Mouse (Mus musculus): Measurements from ENCODE around the gene Gm9747. TPM values are rescaled to one million over a fixed set of nuclear protein-coding genes. Genes with fewer than 3 reads are reported as not detected.

The Gm9747 gene
- polyA plus RNA-seq, 1 experiment from 2014 or later, result 4.0 TPM

DNA sequence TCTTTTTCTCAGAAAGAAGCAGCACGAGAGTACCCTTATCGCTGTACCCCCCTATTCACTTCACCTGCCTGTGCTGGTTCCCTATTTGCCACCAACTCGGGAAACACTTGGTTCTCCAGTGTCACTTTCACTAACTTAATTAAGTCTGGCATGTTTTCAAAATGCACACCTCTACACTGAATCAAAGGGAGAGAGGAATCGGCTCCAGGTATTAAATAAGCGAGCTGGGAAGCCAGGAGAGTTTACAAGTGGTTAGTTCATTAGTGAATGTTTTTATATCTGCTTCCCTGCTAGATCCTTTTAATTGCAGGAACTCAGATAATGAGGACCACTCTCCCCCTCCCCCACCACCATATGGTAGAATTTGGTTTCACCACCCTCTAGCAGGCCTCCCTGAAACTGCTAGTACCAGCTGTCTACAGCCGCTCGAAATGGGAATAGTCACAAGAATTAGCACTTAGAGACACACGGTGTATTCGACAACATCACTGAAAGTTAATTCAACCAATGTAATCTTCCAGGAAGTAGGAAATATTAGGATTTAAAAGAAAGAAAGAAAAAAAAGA lies 28.2 kb downstream of the Gm9747 start:
- ATAC-seq, result no peak
- 58% methylated on average over 9 of the region's 9 CpGs for WGBS (ENCODE audit: insufficient replicate concordance)
- Histone ChIP-seq H3K4me3 (no peak overlapping the region), H3K9me3 (replicated peaks) (no peaks in the 10 kb centered on the region), H3K4me2 (no peak overlapping the region), H3K36me3 (no peaks in the 10 kb centered on the region), H3K4me1 (no peaks in the 10 kb centered on the region), H3K27ac (no peak overlapping the region), H3K9ac (no peak overlapping the region), H3K27me3 (replicated peaks) (no peaks in the 10 kb centered on the region)

DNA sequence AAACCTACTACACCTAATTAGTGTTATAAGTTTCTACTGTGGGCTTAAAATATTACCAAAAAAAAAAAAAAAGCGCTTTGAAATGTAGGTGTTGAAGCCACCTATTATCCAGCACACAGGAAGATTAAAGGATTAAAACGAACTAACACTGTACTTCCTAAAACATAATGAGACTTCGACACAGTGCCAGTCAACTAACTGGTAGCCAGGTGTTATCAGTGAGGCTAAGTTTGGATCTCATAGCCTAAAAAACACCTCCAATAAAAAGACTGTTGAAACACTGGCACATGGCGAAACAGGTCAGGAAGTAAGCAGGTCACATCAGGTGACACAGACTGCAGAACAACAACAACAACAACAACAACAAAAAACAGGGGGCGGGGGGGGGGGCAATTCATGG lies 28.7 kb downstream of the Gm9747 start:
- Histone ChIP-seq H3K9me3 (replicated peaks) (no peaks in the 10 kb centered on the region), H3K9ac (no peak overlapping the region), H3K4me3 (no peak overlapping the region), H3K27me3 (replicated peaks) (no peaks in the 10 kb centered on the region), H3K4me2 (no peak overlapping the region), H3K4me1 (no peaks in the 10 kb centered on the region), H3K36me3 (no peaks in the 10 kb centered on the region), H3K27ac (no peak overlapping the region)
- ATAC-seq, result no peak
- 62% methylated on average over 5 of the region's 5 CpGs for WGBS (ENCODE audit: insufficient replicate concordance)

DNA sequence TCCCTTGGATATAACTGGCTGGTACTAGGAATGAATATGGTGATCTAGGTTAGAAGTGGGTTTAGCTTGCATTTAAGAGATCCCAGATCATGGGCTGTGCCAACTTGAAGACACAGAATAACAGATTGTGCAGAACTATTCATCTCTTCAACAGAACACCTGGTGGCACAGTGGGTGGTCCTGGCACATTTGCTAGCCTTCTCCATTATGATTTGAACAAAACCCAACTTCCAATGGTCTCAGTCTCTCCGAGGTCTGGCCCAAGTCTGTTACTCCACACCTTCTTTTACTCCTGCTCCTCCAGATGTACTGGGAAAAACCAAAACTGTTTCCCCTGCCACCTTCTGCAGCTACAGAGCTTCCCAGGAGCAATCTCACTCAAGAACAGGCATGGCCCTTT lies 29.4 kb downstream of the Gm9747 start:
- H3K36me3 ChIP-seq, result no peaks in the 10 kb centered on the region
- no peaks in the 10 kb centered on the region for H3K4me1 ChIP-seq
- no peak for ATAC-seq
- no peak overlapping the region for H3K4me2 ChIP-seq
- H3K27me3 ChIP-seq (replicated peaks), result no peaks in the 10 kb centered on the region
- WGBS (ENCODE audit: insufficient replicate concordance), result 68% methylated on average over 1 of the region's 1 CpGs
- no peaks in the 10 kb centered on the region for H3K9me3 ChIP-seq (replicated peaks)
- no peak overlapping the region for H3K9ac ChIP-seq
- no peak overlapping the region for H3K4me3 ChIP-seq
- no peak overlapping the region for H3K27ac ChIP-seq

DNA sequence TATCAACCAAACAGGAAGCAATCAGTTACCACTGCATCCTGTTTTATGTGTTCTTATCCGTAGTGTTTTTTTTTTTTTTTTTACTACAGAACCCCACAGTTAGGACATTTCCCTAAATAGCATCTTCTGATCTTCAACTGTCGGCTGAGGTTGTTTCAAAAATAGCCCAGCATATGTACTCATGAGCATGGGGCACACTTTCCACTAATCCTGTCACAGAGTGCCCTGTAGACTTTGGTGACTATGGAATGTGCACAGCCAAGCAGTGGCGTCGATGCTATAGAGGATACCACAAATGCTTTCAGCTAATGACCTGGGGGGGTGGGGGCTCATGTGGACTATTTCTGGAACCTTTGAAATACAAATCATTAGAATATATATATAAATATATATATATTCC lies 34.6 kb downstream of the Gm9747 start:
- peaks cover 5% of the 10 kb centered on the region; the same call in 1 of the 2 replicates for H3K36me3 ChIP-seq
- no peaks in the 10 kb centered on the region for H3K9me3 ChIP-seq (replicated peaks)
- H3K9ac ChIP-seq, result no peak overlapping the region
- H3K4me2 ChIP-seq, result no peak overlapping the region
- no peak overlapping the region for H3K27ac ChIP-seq
- peaks cover 3% of the 10 kb centered on the region; the same call in 1 of the 2 replicates for H3K27me3 ChIP-seq (replicated peaks)
- H3K4me3 ChIP-seq, result no peak overlapping the region
- no peak for ATAC-seq
- no peaks in the 10 kb centered on the region for H3K4me1 ChIP-seq
- 32% methylated on average over 4 of the region's 4 CpGs for WGBS (ENCODE audit: insufficient replicate concordance)

DNA sequence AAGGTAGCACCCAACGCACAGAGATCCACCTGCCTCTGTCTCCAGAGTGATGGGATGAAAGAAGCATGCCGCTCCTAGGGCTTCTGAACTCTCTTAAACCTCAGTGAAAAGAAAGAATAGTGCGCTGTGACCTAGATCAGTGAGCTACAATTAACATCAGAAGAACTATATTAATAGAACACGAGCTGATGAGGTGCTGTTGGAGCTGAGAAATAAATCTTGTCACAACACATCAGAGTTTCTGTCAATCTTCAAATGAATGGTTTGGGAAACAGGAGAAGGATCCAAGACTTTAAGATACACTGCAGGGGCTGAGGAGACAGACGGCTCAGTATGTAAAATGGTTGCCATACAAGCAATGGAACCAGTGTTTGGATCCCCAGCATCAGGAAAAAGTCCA lies 39.3 kb downstream of the Gm9747 start:
- H3K9me3 ChIP-seq (replicated peaks), result no peaks in the 10 kb centered on the region
- H3K9ac ChIP-seq, result no peak overlapping the region
- no peak overlapping the region for H3K4me3 ChIP-seq
- H3K27me3 ChIP-seq (replicated peaks), result peaks cover 3% of the 10 kb centered on the region; the same call in 1 of the 2 replicates
- peaks cover 5% of the 10 kb centered on the region; the same call in 1 of the 2 replicates for H3K36me3 ChIP-seq
- 70% methylated on average over 5 of the region's 5 CpGs for WGBS (ENCODE audit: insufficient replicate concordance)
- no peak for ATAC-seq
- no peaks in the 10 kb centered on the region for H3K4me1 ChIP-seq
- no peak overlapping the region for H3K4me2 ChIP-seq
- no peak overlapping the region for H3K27ac ChIP-seq

DNA sequence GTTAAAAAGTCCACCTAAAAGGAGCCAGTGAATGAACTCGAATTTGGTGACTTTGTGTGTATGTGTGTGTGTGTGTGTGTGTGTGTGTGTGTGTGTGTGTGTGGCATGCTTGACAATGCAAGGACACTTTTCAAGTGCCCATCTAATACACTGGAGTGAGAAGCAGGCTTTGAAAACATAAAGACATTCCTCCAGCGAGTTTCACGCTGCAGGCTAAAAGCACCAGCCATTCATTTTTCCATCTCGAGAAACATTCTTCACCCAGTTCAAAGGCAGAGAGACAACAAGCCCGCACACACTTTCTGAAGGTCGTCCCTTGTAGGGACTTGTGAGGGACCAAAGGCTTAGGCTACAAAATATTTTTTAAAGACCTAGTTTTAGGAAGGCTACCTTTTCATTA lies 40.6 kb downstream of the Gm9747 start:
- Histone ChIP-seq H3K9ac (no peak overlapping the region), H3K27me3 (replicated peaks) (peaks cover 3% of the 10 kb centered on the region; the same call in 1 of the 2 replicates), H3K4me2 (no peak overlapping the region), H3K36me3 (peaks cover 7% of the 10 kb centered on the region), H3K9me3 (replicated peaks) (no peaks in the 10 kb centered on the region), H3K27ac (no peak overlapping the region), H3K4me3 (no peak overlapping the region), H3K4me1 (no peaks in the 10 kb centered on the region)
- WGBS (ENCODE audit: insufficient replicate concordance), result 60% methylated on average over 6 of the region's 6 CpGs
- no peak for ATAC-seq

DNA sequence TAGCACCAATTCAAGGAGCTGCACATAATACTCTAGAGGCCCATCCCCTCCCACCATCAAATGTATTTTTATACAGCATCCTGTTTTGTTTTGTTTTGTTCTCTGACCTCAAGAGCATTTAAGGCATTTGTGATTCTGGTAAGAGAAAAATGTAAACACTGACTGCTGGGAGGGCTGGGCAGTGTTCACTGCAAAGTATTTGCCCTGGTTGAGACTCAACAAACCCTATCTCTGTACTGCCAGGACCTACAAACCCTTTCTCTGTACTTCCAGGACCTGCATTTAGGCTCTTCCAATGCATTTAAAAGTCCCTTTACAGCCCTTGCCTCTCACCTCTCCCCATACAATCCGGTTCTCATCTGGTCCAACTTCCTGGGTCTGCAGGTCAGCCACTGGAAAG lies 41.4 kb downstream of the Gm9747 start:
- Histone ChIP-seq H3K27ac (no peak overlapping the region), H3K4me2 (no peak overlapping the region), H3K9me3 (replicated peaks) (no peaks in the 10 kb centered on the region), H3K4me3 (no peak overlapping the region), H3K4me1 (no peaks in the 10 kb centered on the region), H3K27me3 (replicated peaks) (peaks cover 3% of the 10 kb centered on the region; the same call in 1 of the 2 replicates), H3K36me3 (peaks cover 7% of the 10 kb centered on the region), H3K9ac (no peak overlapping the region)
- no peak for ATAC-seq
- WGBS (ENCODE audit: insufficient replicate concordance), result 37% methylated on average over 1 of the region's 1 CpGs

DNA sequence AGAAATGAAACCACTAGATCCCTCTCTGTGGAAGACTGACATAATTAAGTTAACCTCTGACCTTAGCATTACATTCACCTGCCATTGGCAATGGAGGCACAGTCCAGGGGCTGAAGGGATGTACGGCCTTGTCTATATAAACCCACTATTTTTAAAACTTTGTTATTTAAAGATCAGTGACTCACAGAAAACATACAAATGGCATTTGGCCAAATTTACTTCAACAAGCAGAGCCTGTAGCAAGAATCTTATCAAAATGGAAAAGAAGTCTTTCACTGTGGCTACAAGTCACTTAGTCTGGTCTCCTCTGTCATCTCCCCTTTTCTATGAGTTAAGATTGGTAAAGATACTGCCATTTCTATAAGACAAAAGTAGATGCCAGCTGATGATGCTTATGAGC lies 46.9 kb downstream of the Gm9747 start:
- Histone ChIP-seq H3K27me3 (replicated peaks) (no peaks in the 10 kb centered on the region; the same call in 1 of the 2 replicates), H3K27ac (no peak overlapping the region), H3K4me1 (peaks cover 13% of the 10 kb centered on the region), H3K9ac (no peak overlapping the region), H3K4me2 (no peak overlapping the region), H3K36me3 (peaks cover 2% of the 10 kb centered on the region; the same call in 1 of the 2 replicates), H3K4me3 (no peak overlapping the region), H3K9me3 (replicated peaks) (no peaks in the 10 kb centered on the region)
- no peak for ATAC-seq
- WGBS (ENCODE audit: insufficient replicate concordance), result 79% methylated on average over 1 of the region's 1 CpGs

DNA sequence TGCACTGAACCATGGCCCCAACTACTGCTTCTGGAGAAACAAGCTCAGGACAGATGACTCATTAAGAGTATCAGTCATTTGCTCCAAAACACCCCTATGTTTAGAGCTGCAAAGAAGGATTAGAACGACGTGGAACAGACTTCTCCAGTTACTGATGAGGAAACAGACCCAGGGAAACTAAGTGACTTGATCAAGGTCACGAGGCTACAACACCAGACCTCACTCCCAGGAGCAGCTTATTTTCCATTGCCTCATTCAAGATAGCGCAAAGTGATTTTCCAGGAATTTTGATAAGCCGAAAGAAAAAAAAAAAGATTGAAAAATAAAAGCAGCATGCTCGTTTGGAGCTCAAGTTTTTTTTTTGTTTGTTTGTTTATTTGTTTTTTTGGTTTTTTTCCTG lies 48.9 kb downstream of the Gm9747 start:
- no peaks in the 10 kb centered on the region for H3K9me3 ChIP-seq (replicated peaks)
- H3K4me2 ChIP-seq, result no peak overlapping the region
- peaks cover 13% of the 10 kb centered on the region for H3K4me1 ChIP-seq
- H3K27me3 ChIP-seq (replicated peaks), result peaks cover 15% of the 10 kb centered on the region
- 63% methylated on average over 6 of the region's 6 CpGs for WGBS (ENCODE audit: insufficient replicate concordance)
- no peak for ATAC-seq
- no peak overlapping the region for H3K4me3 ChIP-seq
- H3K36me3 ChIP-seq, result peaks cover 2% of the 10 kb centered on the region; the same call in 1 of the 2 replicates
- H3K27ac ChIP-seq, result no peak overlapping the region
- H3K9ac ChIP-seq, result no peak overlapping the region

DNA sequence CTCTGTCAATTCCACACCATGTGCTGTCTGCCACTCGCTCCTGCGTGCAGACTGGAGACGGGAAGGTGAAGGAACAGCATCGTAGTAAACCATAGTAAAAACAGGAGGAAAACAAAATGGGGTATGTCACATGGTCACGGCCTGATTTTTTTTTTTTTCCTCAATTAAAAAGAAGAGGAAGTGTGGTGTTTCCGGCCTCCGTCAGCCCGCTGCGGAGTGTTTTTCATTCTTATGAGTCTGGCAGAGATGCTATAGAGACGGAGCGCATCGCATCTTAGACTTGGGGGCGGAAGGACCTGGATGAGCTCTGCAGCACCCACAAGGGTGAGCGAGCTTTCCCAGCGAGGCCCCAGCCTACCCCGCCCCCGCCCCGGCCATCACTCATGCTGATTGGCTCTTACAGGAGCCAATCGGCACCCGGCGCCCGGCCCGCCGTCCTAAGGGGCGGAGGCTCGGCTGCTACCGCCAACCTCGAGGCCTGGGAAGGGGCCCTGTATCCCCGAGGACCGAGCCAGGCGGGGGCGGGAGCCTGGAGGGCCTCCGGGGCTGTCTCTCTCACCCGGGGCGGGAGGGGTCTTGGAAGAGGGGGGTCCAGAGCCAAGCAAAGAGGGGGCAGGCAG lies 50.2 kb downstream of the Gm9747 start:
- Histone ChIP-seq H3K4me1 (peaks cover 13% of the 10 kb centered on the region), H3K27me3 (replicated peaks) (peaks cover 28% of the 10 kb centered on the region), H3K4me2 (peak overlapping the region; percentile 86), H3K9me3 (replicated peaks) (no peaks in the 10 kb centered on the region), H3K4me3 (peak overlapping the region; percentile 63), H3K27ac (peak overlapping the region; percentile 77), H3K9ac (peak overlapping the region; percentile 79), H3K36me3 (peaks cover 7% of the 10 kb centered on the region)
- ATAC-seq, result peak; percentile 99
- WGBS (ENCODE audit: insufficient replicate concordance), result under 1% methylated on average over 35 of the region's 35 CpGs

DNA sequence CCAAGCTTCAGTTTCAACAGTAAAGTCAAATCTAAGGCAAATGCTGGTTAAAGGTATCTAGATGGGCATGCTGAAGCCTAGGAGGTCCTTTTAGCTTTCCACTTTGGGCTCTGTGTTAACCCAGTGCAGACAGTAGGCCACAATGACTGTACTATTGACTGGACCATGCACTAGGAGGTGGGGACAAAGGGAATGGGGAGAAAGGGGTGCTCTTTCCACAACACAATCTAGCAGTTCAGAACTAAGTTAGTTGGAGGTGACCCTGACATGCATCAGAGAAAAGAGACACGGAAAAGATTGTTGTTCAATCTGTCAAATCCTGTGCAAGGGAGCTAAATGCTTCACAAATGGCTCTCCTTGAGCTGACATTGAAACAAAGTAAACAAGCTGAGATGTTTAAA lies 51.0 kb downstream of the Gm9747 start:
- peak overlapping the region; percentile 79; the same call in 1 of the 2 replicates for H3K9ac ChIP-seq
- H3K27me3 ChIP-seq (replicated peaks), result peaks cover 36% of the 10 kb centered on the region
- 55% methylated on average over 1 of the region's 1 CpGs for WGBS (ENCODE audit: insufficient replicate concordance)
- peak overlapping the region; percentile 63 for H3K4me3 ChIP-seq
- no peak for ATAC-seq
- H3K36me3 ChIP-seq, result peaks cover 15% of the 10 kb centered on the region
- H3K4me1 ChIP-seq, result peaks cover 13% of the 10 kb centered on the region
- H3K4me2 ChIP-seq, result peak overlapping the region; percentile 86
- peak overlapping the region; percentile 77 for H3K27ac ChIP-seq
- H3K9me3 ChIP-seq (replicated peaks), result no peaks in the 10 kb centered on the region

DNA sequence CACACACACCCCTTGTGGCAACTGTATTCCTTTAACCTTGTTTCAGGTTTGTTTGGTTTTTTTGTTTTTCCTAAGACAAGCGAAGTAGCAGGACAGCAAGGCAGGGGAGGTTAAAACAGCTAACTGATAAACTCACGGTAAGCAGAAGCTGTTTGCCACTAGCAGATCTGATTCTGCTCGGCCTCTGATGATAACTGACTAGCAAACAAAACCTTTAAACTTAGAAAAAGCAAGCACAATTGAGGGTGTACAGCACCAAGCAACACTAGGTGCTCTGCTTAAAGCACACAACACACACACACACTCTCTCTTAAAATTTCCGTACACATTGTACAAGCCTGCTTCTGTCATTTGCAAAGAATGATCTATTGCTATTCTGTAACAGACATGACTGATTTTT lies 51.5 kb downstream of the Gm9747 start:
- Histone ChIP-seq H3K9ac (0 out of 2 replicates have a peak overlapping the region, but pooled peaks have one; percentile 10), H3K4me1 (peaks cover 13% of the 10 kb centered on the region), H3K4me3 (peak overlapping the region; percentile 63; the same call in 1 of the 2 replicates), H3K27me3 (replicated peaks) (peaks cover 41% of the 10 kb centered on the region), H3K27ac (peak overlapping the region; percentile 77), H3K4me2 (peak overlapping the region; percentile 86), H3K9me3 (replicated peaks) (no peaks in the 10 kb centered on the region), H3K36me3 (peaks cover 16% of the 10 kb centered on the region)
- 35% methylated on average over 4 of the region's 4 CpGs for WGBS (ENCODE audit: insufficient replicate concordance)
- no peak for ATAC-seq
